Mouse (Mus musculus) midbrain, embryonic 16.5 days (tissue): Measurements from ENCODE around the gene Letm1. TPM values are rescaled to one million over a fixed set of nuclear protein-coding genes. Genes with fewer than 3 reads are reported as not detected.

Source experiments
- ATAC-seq: fragments of 200-750 bp; cut with Nextera tagmentation; 2 replicates; pipeline ENCODE4 v1.8.0; 2017; ENCODE audit warnings: moderate TSS enrichment
- H3K27ac ChIP-seq: fragments of 300-500 bp; sonication (generic); 2 replicates; pipeline ENCODE4 v1.5.1; 2014; ENCODE audit warnings: mild to moderate bottlenecking, low read length, mixed read lengths
- H3K27me3 ChIP-seq: fragments of 300-500 bp; sonication (generic); 2 replicates; pipeline ENCODE4 v1.6.1; 2014; ENCODE audit warnings: low read depth, low read length, mixed read lengths; ENCODE audit not compliant: control insufficient read depth, insufficient read depth
- H3K36me3 ChIP-seq: fragments of 300-500 bp; sonication (generic); 2 replicates; pipeline ENCODE4 v1.6.1; 2014; ENCODE audit warnings: mild to moderate bottlenecking, low read length, moderate library complexity, mixed read lengths; ENCODE audit not compliant: control insufficient read depth, insufficient read depth
- H3K4me1 ChIP-seq: fragments of 300-500 bp; sonication (generic); 2 replicates; pipeline ENCODE4 v1.6.1; 2014; ENCODE audit warnings: mild to moderate bottlenecking, low read length, mixed read lengths; ENCODE audit not compliant: control insufficient read depth, insufficient read depth
- H3K4me2 ChIP-seq: fragments of 300-500 bp; sonication (generic); 2 replicates; pipeline ENCODE4 v1.6.1; 2014; ENCODE audit warnings: mild to moderate bottlenecking, low read length, mixed read lengths
- H3K4me3 ChIP-seq: fragments of 300-500 bp; sonication (generic); 2 replicates; pipeline ENCODE4 v1.5.1; 2014; ENCODE audit warnings: low read depth, mild to moderate bottlenecking, low read length, moderate library complexity, mixed read lengths
- H3K9ac ChIP-seq: fragments of 300-500 bp; sonication (generic); 2 replicates; pipeline ENCODE4 v1.6.1; 2014; ENCODE audit warnings: low read depth, low read length, mixed read lengths
- H3K9me3 ChIP-seq: fragments of 300-500 bp; sonication (generic); replicated peaks from 2 replicates; pipeline ENCODE4 v1.6.1; 2014; ENCODE audit warnings: mild to moderate bottlenecking, low read length, mixed read lengths; ENCODE audit not compliant: control insufficient read depth, poor library complexity, severe bottlenecking
- WGBS: fragments of 180-500 bp; shearing (Covaris S2); extraction: QIAGEN DNeasy Blood & Tissue Kit; methylation state at CpG from one replicate; pipeline ENCODE4 v1.1.7; 2014; 5-methylcytosine and 5-hydroxymethylcytosine counted together
- polyA plus RNA-seq: library from polyadenylated mRNA; unstranded; fragments of >200 nt; fragmentation: Nextera tagmentation; extraction: Ambion mirVana; gene quantifications from 2 replicates; pipeline ENCODE4 v1.2.1, GENCODE M21; 2015

Letm1 gene
- polyA plus RNA-seq, 1 experiment from 2014 or later = 69.1 TPM

DNA sequence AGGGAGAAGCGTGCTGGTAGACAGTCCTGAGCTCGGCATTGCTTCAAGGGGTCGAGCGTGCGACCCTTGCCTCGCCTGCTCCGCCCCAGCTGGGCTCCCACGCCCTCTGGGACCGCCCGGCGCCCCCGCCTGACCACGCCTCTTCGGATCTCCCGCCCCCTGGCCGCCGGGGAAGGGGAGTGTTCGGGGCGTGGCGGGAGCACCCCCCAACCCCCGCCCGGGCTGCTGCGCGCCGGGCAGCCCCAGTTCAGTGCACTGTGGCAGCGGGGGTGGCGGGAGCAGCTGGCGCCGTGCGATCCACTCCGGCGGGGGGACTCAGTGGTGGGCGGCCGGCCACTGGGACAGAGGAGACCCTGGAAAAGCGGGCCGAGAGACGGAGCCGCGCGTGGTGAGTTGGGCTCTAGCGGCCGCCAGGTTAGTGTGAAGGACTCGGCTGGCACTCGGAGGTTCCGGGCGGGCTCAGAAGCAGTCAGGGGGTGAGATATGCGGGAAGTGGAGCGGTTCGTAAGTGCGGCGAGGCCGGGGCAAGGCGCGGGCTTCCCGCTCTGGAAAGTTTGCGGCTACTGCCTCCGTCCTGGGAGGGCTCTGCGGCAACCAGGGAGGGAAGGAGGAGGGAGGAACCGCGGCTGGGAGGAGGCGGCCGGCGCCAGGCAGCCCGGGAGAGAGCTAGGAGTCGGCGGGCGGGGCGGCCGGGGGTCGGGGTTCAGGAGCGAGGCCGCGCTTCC lies 60.9 kb downstream of the Letm1 start, which contains the start of gene Fgfr3:
TSS of gene Fgfr3 (plus strand) at position 134 of the 725 bp plus-strand sequence.
- Histone ChIP-seq H3K4me3 (peak within 1 kb of the TSS; percentile 64), H3K27me3 (peaks cover 20% of the 10 kb centered on the region), H3K4me1 (peaks cover 21% of the 10 kb centered on the region), H3K9ac (peak within 1 kb of the TSS; percentile 65), H3K9me3 (no peaks in the 10 kb centered on the region), H3K4me2 (peak within 1 kb of the TSS; percentile 99), H3K36me3 (no peaks in the 10 kb centered on the region), H3K27ac (peak within 1 kb of the TSS; percentile 50)
- peak; percentile 59 for ATAC-seq
- under 1% methylated on average over 49 of the region's 73 CpGs for WGBS

DNA sequence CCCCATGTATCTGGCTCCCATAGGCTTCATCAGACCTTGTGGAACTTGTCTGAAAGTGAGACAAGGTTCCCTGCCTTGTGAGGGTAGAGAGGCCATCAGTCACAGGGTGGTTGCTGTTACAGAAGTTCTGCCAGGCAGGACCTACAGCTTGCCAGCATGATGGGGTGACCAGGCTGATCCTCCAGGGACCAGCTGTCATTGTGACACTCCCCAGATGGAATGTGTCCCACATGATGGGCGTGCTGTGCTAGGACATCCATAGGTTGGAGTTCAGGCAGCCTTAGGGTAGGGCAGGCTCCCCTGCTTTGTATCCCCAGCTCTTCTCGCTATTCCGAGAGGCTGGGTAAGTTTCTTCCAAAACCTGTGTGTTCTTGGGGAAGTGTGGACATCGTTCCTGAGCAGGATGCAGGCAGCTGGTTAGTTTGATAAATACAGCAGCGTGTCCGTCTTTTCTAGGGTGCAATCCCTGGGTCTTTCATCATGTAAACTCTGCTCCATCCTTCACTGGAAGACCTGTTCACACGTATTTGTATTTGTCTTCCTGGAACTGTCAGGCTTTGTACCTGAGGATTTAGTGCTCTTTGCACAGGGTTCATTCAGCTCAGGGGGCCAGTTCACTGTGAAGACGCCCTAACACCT lies 61.6 kb downstream of the Letm1 start:
- peak overlapping the region; percentile 64 for H3K4me3 ChIP-seq
- no peak for ATAC-seq
- no peaks in the 10 kb centered on the region for H3K9me3 ChIP-seq
- H3K27me3 ChIP-seq = peaks cover 16% of the 10 kb centered on the region
- 10% methylated on average over 8 of the region's 8 CpGs for WGBS
- peaks cover 21% of the 10 kb centered on the region for H3K4me1 ChIP-seq
- H3K4me2 ChIP-seq = peak overlapping the region; percentile 99
- peak overlapping the region; percentile 65 for H3K9ac ChIP-seq
- no peaks in the 10 kb centered on the region for H3K36me3 ChIP-seq
- no peak overlapping the region for H3K27ac ChIP-seq

GRCm38 (mm10) chr5:33718460-33718859 lies 64.2 kb downstream of the Letm1 start:
- Histone ChIP-seq H3K4me3 (no peak overlapping the region), H3K9me3 (no peaks in the 10 kb centered on the region), H3K4me1 (peaks cover 18% of the 10 kb centered on the region), H3K4me2 (no peak overlapping the region), H3K27ac (no peak overlapping the region), H3K27me3 (peaks cover 9% of the 10 kb centered on the region; the same call in 1 of the 2 replicates), H3K9ac (no peak overlapping the region), H3K36me3 (no peaks in the 10 kb centered on the region)
- ATAC-seq = no peak
- WGBS = 60% methylated on average over 5 of the region's 5 CpGs

GRCm38 (mm10) chr5:33716467-33716866 lies 66.2 kb downstream of the Letm1 start:
- H3K36me3 ChIP-seq = no peaks in the 10 kb centered on the region
- peaks cover 9% of the 10 kb centered on the region; the same call in 1 of the 2 replicates for H3K27me3 ChIP-seq
- 83% methylated on average over 6 of the region's 6 CpGs for whole genome bisulfite sequencing
- no peak overlapping the region for H3K27ac ChIP-seq
- no peak overlapping the region for H3K4me3 ChIP-seq
- ATAC-seq = no peak
- H3K4me2 ChIP-seq = no peak overlapping the region
- H3K9me3 ChIP-seq = no peaks in the 10 kb centered on the region
- peaks cover 4% of the 10 kb centered on the region for H3K4me1 ChIP-seq
- H3K9ac ChIP-seq = no peak overlapping the region

DNA sequence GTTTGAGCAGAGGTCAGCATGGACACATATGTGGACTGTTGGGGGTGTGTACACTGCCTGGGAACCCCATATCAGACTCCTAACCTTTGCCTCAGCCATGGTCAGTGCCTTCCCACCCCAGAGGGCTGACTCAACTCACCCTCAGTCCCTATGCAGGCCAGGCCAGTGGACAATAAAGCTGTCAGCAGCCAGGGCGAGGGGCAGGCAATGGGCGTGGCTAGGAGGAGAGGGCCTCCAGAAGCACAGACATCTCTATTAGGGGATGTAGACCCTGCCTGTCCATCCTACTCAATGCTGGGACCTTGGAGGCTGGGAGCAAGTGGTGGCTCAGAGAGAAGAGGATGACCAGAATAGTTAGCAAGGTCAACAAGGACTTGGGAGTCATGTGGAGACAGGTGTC lies 67.4 kb downstream of the Letm1 start:
- H3K27ac ChIP-seq = no peak overlapping the region
- no peak overlapping the region for H3K9ac ChIP-seq
- no peaks in the 10 kb centered on the region for H3K9me3 ChIP-seq
- ATAC-seq = no peak
- 41% methylated on average over 2 of the region's 2 CpGs for WGBS
- H3K4me2 ChIP-seq = no peak overlapping the region
- H3K27me3 ChIP-seq = no peaks in the 10 kb centered on the region
- no peaks in the 10 kb centered on the region for H3K4me1 ChIP-seq
- no peaks in the 10 kb centered on the region for H3K36me3 ChIP-seq
- no peak overlapping the region for H3K4me3 ChIP-seq

- no peak overlapping the region for H3K4me3 ChIP-seq
- ATAC-seq = no peak
- H3K9ac ChIP-seq = no peak overlapping the region
- peaks cover 2% of the 10 kb centered on the region; the same call in 1 of the 2 replicates for H3K27me3 ChIP-seq
- H3K9me3 ChIP-seq = no peaks in the 10 kb centered on the region
- H3K36me3 ChIP-seq = no peaks in the 10 kb centered on the region
- H3K4me1 ChIP-seq = no peaks in the 10 kb centered on the region
- H3K4me2 ChIP-seq = no peak overlapping the region
- WGBS = 93% methylated on average over 2 of the region's 2 CpGs
- H3K27ac ChIP-seq = no peak overlapping the region
Measured at GRCm38 (mm10) chr5:33712550-33712949, 70.1 kb downstream of the Letm1 start.

DNA sequence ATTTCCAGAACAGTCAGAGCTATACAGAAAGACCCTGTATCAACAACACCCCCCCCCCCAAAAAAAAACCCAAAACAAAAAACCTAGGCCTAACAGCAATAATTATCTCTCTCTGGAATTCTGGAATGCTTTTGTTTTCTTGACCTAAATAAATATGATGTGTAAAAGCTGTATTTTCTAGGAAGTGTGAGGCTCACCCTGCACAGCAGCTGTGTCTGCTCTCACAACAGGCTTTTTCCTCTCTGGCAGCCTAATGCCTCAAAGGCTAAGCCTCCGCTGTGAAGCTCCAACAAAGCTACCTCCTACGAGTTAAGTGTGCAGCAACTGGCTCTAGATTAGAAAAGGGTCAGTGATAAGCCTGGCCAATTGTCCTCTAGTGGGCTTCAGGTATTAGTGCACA lies 73.6 kb downstream of the Letm1 start:
- Histone ChIP-seq H3K9me3 (no peaks in the 10 kb centered on the region), H3K36me3 (no peaks in the 10 kb centered on the region), H3K9ac (no peak overlapping the region), H3K27me3 (peaks cover 3% of the 10 kb centered on the region; the same call in 1 of the 2 replicates), H3K4me2 (no peak overlapping the region), H3K4me3 (no peak overlapping the region), H3K27ac (no peak overlapping the region), H3K4me1 (peaks cover 3% of the 10 kb centered on the region; the same call in 1 of the 2 replicates)
- 25% methylated on average over 2 of the region's 2 CpGs for WGBS
- ATAC-seq = no peak

DNA sequence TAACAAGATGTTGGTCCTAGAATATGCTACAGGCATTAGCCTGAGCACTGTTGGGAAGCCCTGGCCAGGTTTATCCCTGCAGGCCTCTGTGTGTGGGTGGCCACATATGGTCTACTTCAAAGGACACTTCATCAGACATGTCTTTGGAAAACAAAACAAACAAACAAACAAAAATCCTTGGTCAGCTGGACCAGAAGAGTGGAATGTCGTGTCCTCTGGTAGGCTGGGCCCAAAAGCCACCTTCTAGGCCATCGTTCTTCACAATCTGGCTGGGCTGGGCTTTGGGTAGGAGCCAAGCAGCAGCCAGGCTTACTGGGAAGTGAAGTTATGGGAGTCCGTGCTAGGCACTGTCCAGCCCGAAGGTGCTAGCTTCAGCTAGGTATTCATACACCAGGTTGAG lies 75.5 kb downstream of the Letm1 start:
- H3K4me2 ChIP-seq = no peak overlapping the region
- H3K4me1 ChIP-seq = peaks cover 3% of the 10 kb centered on the region; the same call in 1 of the 2 replicates
- H3K27me3 ChIP-seq = peaks cover 3% of the 10 kb centered on the region; the same call in 1 of the 2 replicates
- no peaks in the 10 kb centered on the region for H3K9me3 ChIP-seq
- 82% methylated on average over 4 of the region's 4 CpGs for WGBS
- H3K36me3 ChIP-seq = no peaks in the 10 kb centered on the region
- H3K27ac ChIP-seq = no peak overlapping the region
- H3K9ac ChIP-seq = no peak overlapping the region
- no peak overlapping the region for H3K4me3 ChIP-seq
- no peak for ATAC-seq

GRCm38 (mm10) chr5:33706350-33706629 lies 76.3 kb downstream of the Letm1 start:
- H3K4me1 ChIP-seq = peaks cover 3% of the 10 kb centered on the region; the same call in 1 of the 2 replicates
- H3K4me2 ChIP-seq = no peak overlapping the region
- 86% methylated on average over 1 of the region's 1 CpGs for WGBS
- no peak overlapping the region for H3K9ac ChIP-seq
- peaks cover 3% of the 10 kb centered on the region; the same call in 1 of the 2 replicates for H3K27me3 ChIP-seq
- H3K4me3 ChIP-seq = no peak overlapping the region
- H3K9me3 ChIP-seq = no peaks in the 10 kb centered on the region
- no peak for ATAC-seq
- H3K36me3 ChIP-seq = no peaks in the 10 kb centered on the region
- H3K27ac ChIP-seq = peak overlapping the region; percentile 14; the same call in 1 of the 2 replicates
